In genomic region chr7:56114148-56114547, GRCm38 (mm10) we compare ENCODE assay signal across 14 mouse cellular contexts.
A peak's percentile ranks its signal among the peaks of the same experiment; 100 is the strongest.
DNase-seq lines count a peak whose midpoint lies in the region; ATAC-seq and TF ChIP-seq lines count a peak whose summit lies in the region.
"Had no signal": no experiment of that assay in that cellular context is flagged by ENCODE, and none has a peak within 500 bp of the region (broad histone marks: within the 10 kb centered on the region; RNA-seq: fewer than 3 reads in every experiment).

No protein-coding gene starts in this region.

- no peaks in the 10 kb centered on the region for H3K9me3 ChIP-seq in embryonic facial prominence, embryonic 14.5 days (ENCODE audit: control insufficient read depth, low read length)
- H3K9me3 ChIP-seq in embryonic facial prominence, embryonic 10.5 days, result no peaks in the 10 kb centered on the region
- no peaks in the 10 kb centered on the region for H3K9me3 ChIP-seq in limb, embryonic 14.5 days (ENCODE audit: control insufficient read depth, low read length)
- no peaks in the 10 kb centered on the region for H3K9me3 ChIP-seq in limb, embryonic 10.5 days (replicated peaks)
- no peaks in the 10 kb centered on the region for H3K9me3 ChIP-seq in forebrain, embryonic 16.5 days (ENCODE audit: control insufficient read depth, low read length)
- H3K9me3 ChIP-seq: embryonic facial prominence, embryonic 12.5 days; hindbrain, embryonic 10.5 days had no signal

- TF ChIP-seq POLR2A in limb, embryonic 14.5 days (IDR thresholded peaks at IDR 0.05; ENCODE audit: borderline replicate concordance, extremely low read depth, insufficient read depth, insufficient read length), result no peak

- no peak overlapping the region for H3K27ac ChIP-seq in embryonic facial prominence, embryonic 14.5 days (replicated peaks; ENCODE audit: low read depth, low read length)
- no peak overlapping the region for H3K27ac ChIP-seq in embryonic facial prominence, embryonic 10.5 days (replicated peaks)
- H3K27ac ChIP-seq in limb, embryonic 14.5 days (replicated peaks; ENCODE audit: low read depth, low read length), result no peak overlapping the region
- H3K27ac ChIP-seq in limb, embryonic 10.5 days, result no peak overlapping the region
- H3K27ac ChIP-seq in forebrain, embryonic 16.5 days (ENCODE audit: low read length), result no peak overlapping the region
- H3K27ac ChIP-seq: embryonic facial prominence, embryonic 12.5 days; hindbrain, embryonic 10.5 days; liver, embryonic 14.5 days had no signal

- H3K4me1 ChIP-seq in embryonic facial prominence, embryonic 14.5 days (ENCODE audit: control insufficient read depth, insufficient read depth, low read length), result no peaks in the 10 kb centered on the region
- no peaks in the 10 kb centered on the region for H3K4me1 ChIP-seq in embryonic facial prominence, embryonic 10.5 days
- H3K4me1 ChIP-seq in limb, embryonic 14.5 days (ENCODE audit: control insufficient read depth, insufficient read depth, low read length), result no peaks in the 10 kb centered on the region
- no peaks in the 10 kb centered on the region for H3K4me1 ChIP-seq in limb, embryonic 10.5 days
- no peaks in the 10 kb centered on the region for H3K4me1 ChIP-seq in forebrain, embryonic 16.5 days (replicated peaks; ENCODE audit: control insufficient read depth, insufficient read depth, low read length)
- H3K4me1 ChIP-seq: embryonic facial prominence, embryonic 12.5 days; hindbrain, embryonic 10.5 days had no signal

- no peak overlapping the region for H3K4me2 ChIP-seq in embryonic facial prominence, embryonic 14.5 days (ENCODE audit: low read depth, low read length)
- no peak overlapping the region for H3K4me2 ChIP-seq in limb, embryonic 14.5 days (replicated peaks; ENCODE audit: low read depth, low read length, severe bottlenecking)
- no peak overlapping the region for H3K4me2 ChIP-seq in forebrain, embryonic 16.5 days (ENCODE audit: low read length)
- H3K4me2 ChIP-seq: embryonic facial prominence, embryonic 12.5 days had no signal

- no peaks in the 10 kb centered on the region for H3K27me3 ChIP-seq in embryonic facial prominence, embryonic 14.5 days (replicated peaks; ENCODE audit: control insufficient read depth, insufficient read depth, low read length)
- no peaks in the 10 kb centered on the region for H3K27me3 ChIP-seq in embryonic facial prominence, embryonic 10.5 days (replicated peaks; ENCODE audit: low read depth, poor library complexity, severe bottlenecking)
- no peaks in the 10 kb centered on the region for H3K27me3 ChIP-seq in limb, embryonic 14.5 days (ENCODE audit: control insufficient read depth, insufficient read depth, low read length)
- H3K27me3 ChIP-seq in limb, embryonic 10.5 days (ENCODE audit: low read depth, poor library complexity, severe bottlenecking), result no peaks in the 10 kb centered on the region
- H3K27me3 ChIP-seq in forebrain, embryonic 16.5 days (replicated peaks; ENCODE audit: control insufficient read depth, insufficient read depth, low read length), result no peaks in the 10 kb centered on the region
- H3K27me3 ChIP-seq: embryonic facial prominence, embryonic 12.5 days had no signal

- 69% methylated on average over 1 of the region's 1 CpGs for WGBS in embryonic facial prominence, embryonic 14.5 days
- WGBS in embryonic facial prominence, embryonic 10.5 days, result 89% methylated on average over 1 of the region's 1 CpGs
- WGBS in limb, embryonic 14.5 days, result 66% methylated on average over 1 of the region's 1 CpGs
- WGBS in limb, embryonic 10.5 days, result 83% methylated on average over 1 of the region's 1 CpGs
- 100% methylated on average over 1 of the region's 1 CpGs for WGBS in forebrain, embryonic 16.5 days

- no peak overlapping the region for H3K9ac ChIP-seq in embryonic facial prominence, embryonic 14.5 days (ENCODE audit: low read depth, low read length)
- no peak overlapping the region for H3K9ac ChIP-seq in limb, embryonic 14.5 days (ENCODE audit: low read depth, low read length, severe bottlenecking)
- no peak overlapping the region for H3K9ac ChIP-seq in forebrain, embryonic 16.5 days (replicated peaks; ENCODE audit: low read depth, low read length)
- H3K9ac ChIP-seq: embryonic facial prominence, embryonic 12.5 days; liver, embryonic 14.5 days had no signal

- H3K4me3 ChIP-seq in embryonic facial prominence, embryonic 14.5 days (ENCODE audit: low read depth, low read length), result no peak overlapping the region
- no peak overlapping the region for H3K4me3 ChIP-seq in embryonic facial prominence, embryonic 10.5 days
- H3K4me3 ChIP-seq in limb, embryonic 14.5 days (replicated peaks; ENCODE audit: low read length), result no peak overlapping the region
- H3K4me3 ChIP-seq in limb, embryonic 10.5 days, result no peak overlapping the region
- H3K4me3 ChIP-seq in forebrain, embryonic 16.5 days (replicated peaks; ENCODE audit: low read length), result no peak overlapping the region
- H3K4me3 ChIP-seq: embryonic facial prominence, embryonic 12.5 days; hindbrain, embryonic 10.5 days had no signal

- peaks cover 42% of the 10 kb centered on the region for H3K36me3 ChIP-seq in embryonic facial prominence, embryonic 14.5 days (ENCODE audit: control insufficient read depth, insufficient read depth, low read length)
- peaks cover 56% of the 10 kb centered on the region for H3K36me3 ChIP-seq in embryonic facial prominence, embryonic 10.5 days (replicated peaks)
- peaks cover 43% of the 10 kb centered on the region for H3K36me3 ChIP-seq in limb, embryonic 14.5 days (ENCODE audit: control insufficient read depth, insufficient read depth, low read length)
- peaks cover 48% of the 10 kb centered on the region for H3K36me3 ChIP-seq in limb, embryonic 10.5 days
- peaks cover 16% of the 10 kb centered on the region for H3K36me3 ChIP-seq in forebrain, embryonic 16.5 days (ENCODE audit: control insufficient read depth, insufficient read depth)

- no peak for ATAC-seq in embryonic facial prominence, embryonic 14.5 days (ENCODE audit: low read depth)
- no peak for ATAC-seq in limb, embryonic 14.5 days (ENCODE audit: low FRiP score, low read depth)
- ATAC-seq in cerebellum, adult (ENCODE audit: insufficient number of reproducible peaks, low FRiP score, low TSS enrichment), result no peak
- ATAC-seq in forebrain, embryonic 16.5 days, result no peak

- peak; percentile 15 for DNase-seq in embryonic facial prominence, embryonic 14.5 days (ENCODE audit: low spot score)
- no peak for DNase-seq in embryonic facial prominence, embryonic 10.5 days (ENCODE audit: low spot score)
- peak; percentile 3 for DNase-seq in limb, embryonic 14.5 days (ENCODE audit: low spot score)
- DNase-seq in limb, embryonic 10.5 days (ENCODE audit: low spot score), result no peak
- peak; percentile 91 for DNase-seq in NIH3T3 (ENCODE audit: low read depth)
- peak; percentile 81 for DNase-seq in fibroblast of lung, adult 2 months (ENCODE audit: low read depth)
- DNase-seq: B cell, adult 2 months; cerebellum, adult 9-11 months; thymus, adult 18-20 months had no signal

Comparison
In these comparisons a context has a peak if more than half of its experiments do, and no peak if none do; other contexts are left out.
1. DNase-seq: peak in embryonic facial prominence, embryonic 14.5 days (single experiment), limb, embryonic 14.5 days (single experiment), NIH3T3 (single experiment) and fibroblast of lung, adult 2 months (single experiment); none in embryonic facial prominence, embryonic 10.5 days (single experiment) and limb, embryonic 10.5 days (single experiment).